Mouse (Mus musculus): ENCODE measurements at regions not wholly inside any gene's neighbourhood (a gene's known extent, or its start where the extent isn't known, plus 50 kb on each side); places are given as distances from the start of the nearest gene placed in this dataset.

GRCm38 (mm10) chr5:125843259-125843658 lies 311.7 kb downstream of the Tmem132b start:
- ATAC-seq: no peak
- Histone ChIP-seq H3K4me1 (ENCODE audit: control insufficient read depth, insufficient read depth, low read length) (no peaks in the 10 kb centered on the region), H3K9me3 (ENCODE audit: control insufficient read depth, low read length) (no peaks in the 10 kb centered on the region), H3K27ac (ENCODE audit: low read length) (no peak overlapping the region), H3K4me3 (ENCODE audit: low read length) (no peak overlapping the region), H3K9ac (ENCODE audit: low read depth, low read length) (no peak overlapping the region), H3K36me3 (ENCODE audit: control insufficient read depth, insufficient read depth, low read length) (no peaks in the 10 kb centered on the region), H3K4me2 (ENCODE audit: low read depth, low read length) (no peak overlapping the region), H3K27me3 (replicated peaks; ENCODE audit: control insufficient read depth, insufficient read depth, low read length) (no peaks in the 10 kb centered on the region)
- 75% methylated on average over 6 of the region's 6 CpGs for WGBS

- Histone ChIP-seq H3K9me3 (ENCODE audit: control insufficient read depth, low read length) (no peaks in the 10 kb centered on the region), H3K4me2 (ENCODE audit: low read depth, low read length) (no peak overlapping the region), H3K9ac (ENCODE audit: low read depth, low read length) (no peak overlapping the region), H3K27me3 (replicated peaks; ENCODE audit: control insufficient read depth, insufficient read depth, low read length) (no peaks in the 10 kb centered on the region), H3K36me3 (ENCODE audit: control insufficient read depth, insufficient read depth, low read length) (no peaks in the 10 kb centered on the region), H3K4me1 (ENCODE audit: control insufficient read depth, insufficient read depth, low read length) (no peaks in the 10 kb centered on the region), H3K27ac (ENCODE audit: low read length) (no peak overlapping the region), H3K4me3 (ENCODE audit: low read length) (no peak overlapping the region)
- 80% methylated on average over 7 of the region's 7 CpGs for WGBS
- ATAC-seq: no peak
Observed at GRCm38 (mm10) chr5:125849722-125850121, 318.1 kb downstream of the Tmem132b start.

GRCm38 (mm10) chr5:125876296-125876695 lies 344.7 kb downstream of the Tmem132b start:
- H3K9ac ChIP-seq (ENCODE audit: low read depth, low read length): no peak overlapping the region
- H3K9me3 ChIP-seq (ENCODE audit: control insufficient read depth, low read length): no peaks in the 10 kb centered on the region
- H3K4me1 ChIP-seq (ENCODE audit: control insufficient read depth, insufficient read depth, low read length): no peaks in the 10 kb centered on the region
- WGBS: 72% methylated on average over 9 of the region's 9 CpGs
- no peaks in the 10 kb centered on the region for H3K27me3 ChIP-seq (replicated peaks; ENCODE audit: control insufficient read depth, insufficient read depth, low read length)
- ATAC-seq: no peak
- H3K36me3 ChIP-seq (ENCODE audit: control insufficient read depth, insufficient read depth, low read length): no peaks in the 10 kb centered on the region
- H3K27ac ChIP-seq (ENCODE audit: low read length): no peak overlapping the region
- no peak overlapping the region for H3K4me2 ChIP-seq (ENCODE audit: low read depth, low read length)
- H3K4me3 ChIP-seq (ENCODE audit: low read length): no peak overlapping the region

- no peak overlapping the region for H3K4me2 ChIP-seq (ENCODE audit: low read depth, low read length)
- H3K27ac ChIP-seq (ENCODE audit: low read length): no peak overlapping the region
- no peaks in the 10 kb centered on the region for H3K36me3 ChIP-seq (ENCODE audit: control insufficient read depth, insufficient read depth, low read length)
- no peaks in the 10 kb centered on the region for H3K9me3 ChIP-seq (ENCODE audit: control insufficient read depth, low read length)
- H3K4me1 ChIP-seq (ENCODE audit: control insufficient read depth, insufficient read depth, low read length): no peaks in the 10 kb centered on the region
- no peaks in the 10 kb centered on the region for H3K27me3 ChIP-seq (replicated peaks; ENCODE audit: control insufficient read depth, insufficient read depth, low read length)
- no peak overlapping the region for H3K9ac ChIP-seq (ENCODE audit: low read depth, low read length)
- WGBS: 82% methylated on average over 2 of the region's 2 CpGs
- no peak overlapping the region for H3K4me3 ChIP-seq (ENCODE audit: low read length)
- ATAC-seq: no peak
Observed at GRCm38 (mm10) chr5:125888840-125889239, 357.3 kb downstream of the Tmem132b start.

GRCm38 (mm10) chr5:125893864-125894263 lies 362.3 kb downstream of the Tmem132b start:
- no peak overlapping the region for H3K4me2 ChIP-seq (ENCODE audit: low read depth, low read length)
- no peak overlapping the region for H3K4me3 ChIP-seq (ENCODE audit: low read length)
- 82% methylated on average over 6 of the region's 6 CpGs for WGBS
- H3K9ac ChIP-seq (ENCODE audit: low read depth, low read length): no peak overlapping the region
- no peaks in the 10 kb centered on the region for H3K27me3 ChIP-seq (replicated peaks; ENCODE audit: control insufficient read depth, insufficient read depth, low read length)
- H3K4me1 ChIP-seq (ENCODE audit: control insufficient read depth, insufficient read depth, low read length): no peaks in the 10 kb centered on the region
- H3K9me3 ChIP-seq (ENCODE audit: control insufficient read depth, low read length): no peaks in the 10 kb centered on the region
- H3K27ac ChIP-seq (ENCODE audit: low read length): no peak overlapping the region
- ATAC-seq: no peak
- no peaks in the 10 kb centered on the region for H3K36me3 ChIP-seq (ENCODE audit: control insufficient read depth, insufficient read depth, low read length)

GRCm38 (mm10) chr5:125902038-125902437 lies 370.5 kb downstream of the Tmem132b start:
- H3K9ac ChIP-seq (ENCODE audit: low read depth, low read length): no peak overlapping the region
- no peak for ATAC-seq
- H3K4me2 ChIP-seq (ENCODE audit: low read depth, low read length): no peak overlapping the region
- no peaks in the 10 kb centered on the region for H3K9me3 ChIP-seq (ENCODE audit: control insufficient read depth, low read length)
- H3K4me1 ChIP-seq (ENCODE audit: control insufficient read depth, insufficient read depth, low read length): no peaks in the 10 kb centered on the region
- H3K4me3 ChIP-seq (ENCODE audit: low read length): no peak overlapping the region
- no peaks in the 10 kb centered on the region for H3K36me3 ChIP-seq (ENCODE audit: control insufficient read depth, insufficient read depth, low read length)
- 88% methylated on average over 4 of the region's 4 CpGs for whole genome bisulfite sequencing
- no peaks in the 10 kb centered on the region for H3K27me3 ChIP-seq (replicated peaks; ENCODE audit: control insufficient read depth, insufficient read depth, low read length)
- no peak overlapping the region for H3K27ac ChIP-seq (ENCODE audit: low read length)

GRCm38 (mm10) chr5:125904426-125904825 lies 372.9 kb downstream of the Tmem132b start:
- Histone ChIP-seq H3K27me3 (replicated peaks; ENCODE audit: control insufficient read depth, insufficient read depth, low read length) (no peaks in the 10 kb centered on the region), H3K9ac (ENCODE audit: low read depth, low read length) (no peak overlapping the region), H3K36me3 (ENCODE audit: control insufficient read depth, insufficient read depth, low read length) (no peaks in the 10 kb centered on the region), H3K4me3 (ENCODE audit: low read length) (no peak overlapping the region), H3K27ac (ENCODE audit: low read length) (no peak overlapping the region), H3K9me3 (ENCODE audit: control insufficient read depth, low read length) (no peaks in the 10 kb centered on the region), H3K4me1 (ENCODE audit: control insufficient read depth, insufficient read depth, low read length) (no peaks in the 10 kb centered on the region), H3K4me2 (ENCODE audit: low read depth, low read length) (no peak overlapping the region)
- 84% methylated on average over 5 of the region's 5 CpGs for WGBS
- no peak for ATAC-seq

GRCm38 (mm10) chr5:125907332-125907731 lies 375.8 kb downstream of the Tmem132b start:
- H3K4me2 ChIP-seq (ENCODE audit: low read depth, low read length): no peak overlapping the region
- no peak overlapping the region for H3K4me3 ChIP-seq (ENCODE audit: low read length)
- H3K27me3 ChIP-seq (replicated peaks; ENCODE audit: control insufficient read depth, insufficient read depth, low read length): no peaks in the 10 kb centered on the region
- H3K9ac ChIP-seq (ENCODE audit: low read depth, low read length): no peak overlapping the region
- no peaks in the 10 kb centered on the region for H3K36me3 ChIP-seq (ENCODE audit: control insufficient read depth, insufficient read depth, low read length)
- no peaks in the 10 kb centered on the region for H3K4me1 ChIP-seq (ENCODE audit: control insufficient read depth, insufficient read depth, low read length)
- H3K27ac ChIP-seq (ENCODE audit: low read length): no peak overlapping the region
- H3K9me3 ChIP-seq (ENCODE audit: control insufficient read depth, low read length): no peaks in the 10 kb centered on the region
- 76% methylated on average over 4 of the region's 4 CpGs for WGBS
- no peak for ATAC-seq

GRCm38 (mm10) chr5:125907909-125908308 lies 376.3 kb downstream of the Tmem132b start:
- H3K27me3 ChIP-seq (replicated peaks; ENCODE audit: control insufficient read depth, insufficient read depth, low read length): no peaks in the 10 kb centered on the region
- H3K4me2 ChIP-seq (ENCODE audit: low read depth, low read length): no peak overlapping the region
- H3K9me3 ChIP-seq (ENCODE audit: control insufficient read depth, low read length): no peaks in the 10 kb centered on the region
- H3K4me3 ChIP-seq (ENCODE audit: low read length): no peak overlapping the region
- no peaks in the 10 kb centered on the region for H3K4me1 ChIP-seq (ENCODE audit: control insufficient read depth, insufficient read depth, low read length)
- H3K9ac ChIP-seq (ENCODE audit: low read depth, low read length): no peak overlapping the region
- 91% methylated on average over 5 of the region's 5 CpGs for WGBS
- H3K27ac ChIP-seq (ENCODE audit: low read length): no peak overlapping the region
- ATAC-seq: no peak
- no peaks in the 10 kb centered on the region for H3K36me3 ChIP-seq (ENCODE audit: control insufficient read depth, insufficient read depth, low read length)

GRCm38 (mm10) chr5:125915857-125916256 lies 384.3 kb downstream of the Tmem132b start:
- Histone ChIP-seq H3K9me3 (ENCODE audit: control insufficient read depth, low read length) (no peaks in the 10 kb centered on the region), H3K4me3 (ENCODE audit: low read length) (no peak overlapping the region), H3K9ac (ENCODE audit: low read depth, low read length) (no peak overlapping the region), H3K4me2 (ENCODE audit: low read depth, low read length) (no peak overlapping the region), H3K27me3 (replicated peaks; ENCODE audit: control insufficient read depth, insufficient read depth, low read length) (no peaks in the 10 kb centered on the region), H3K4me1 (ENCODE audit: control insufficient read depth, insufficient read depth, low read length) (no peaks in the 10 kb centered on the region), H3K36me3 (ENCODE audit: control insufficient read depth, insufficient read depth, low read length) (no peaks in the 10 kb centered on the region), H3K27ac (ENCODE audit: low read length) (no peak overlapping the region)
- 87% methylated on average over 4 of the region's 4 CpGs for WGBS
- ATAC-seq: no peak
